Mouse (Mus musculus): Measurements from ENCODE around the gene Wrnip1.

The Wrnip1 gene

GRCm38 (mm10) chr13:32807624-32808023 is 5.8 kb downstream of the Wrnip1 start:
- DNase-seq (ENCODE audit: low read depth, low spot score) = no peak

DNA sequence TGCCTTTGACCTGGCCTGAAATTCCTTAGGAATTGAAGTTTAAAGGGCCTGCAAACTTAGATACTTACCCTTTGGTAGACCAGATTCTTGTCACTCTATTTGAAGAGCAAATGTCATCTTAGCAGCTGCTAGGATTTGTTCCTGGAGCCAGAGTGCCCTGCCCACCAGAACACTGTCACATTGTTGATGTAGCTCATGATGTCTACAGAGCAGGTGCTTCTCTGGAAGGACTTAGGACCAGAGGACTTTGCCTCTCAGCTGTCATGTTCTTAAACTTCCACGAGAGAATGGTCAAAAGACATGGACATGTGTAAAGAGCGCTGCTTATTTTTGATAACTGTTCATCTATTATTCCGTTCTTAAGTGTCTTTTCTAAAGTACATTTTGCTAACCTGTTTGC is 17.4 kb downstream of the Wrnip1 start:
- DNase-seq (ENCODE audit: low read depth, low spot score) = no peak

DNA sequence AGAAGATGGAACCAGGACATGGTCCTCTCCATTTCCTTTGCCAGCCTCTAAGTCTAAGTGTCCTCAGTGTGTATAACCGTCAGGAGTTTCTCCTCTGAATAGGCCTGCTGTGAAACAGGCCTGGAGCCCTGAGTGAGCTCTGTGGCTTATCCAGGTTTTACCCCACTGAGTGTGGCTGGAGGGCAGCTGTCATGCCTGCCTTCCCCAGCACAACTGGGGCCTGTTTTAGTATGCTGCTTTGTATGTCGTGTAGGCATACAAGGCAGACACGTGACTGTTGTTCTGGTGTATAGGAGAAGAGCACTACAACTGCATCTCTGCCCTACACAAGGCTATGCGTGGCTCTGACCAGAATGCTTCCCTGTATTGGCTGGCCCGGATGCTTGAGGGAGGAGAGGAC is 18.1 kb downstream of the Wrnip1 start:
- no peak for DNase-seq (ENCODE audit: low read depth, low spot score)

GRCm38 (mm10) chr13:32821671-32822070 is 19.8 kb downstream of the Wrnip1 start:
- DNase-seq (ENCODE audit: low read depth, low spot score) = no peak

GRCm38 (mm10) chr13:32823126-32823525 is 21.3 kb downstream of the Wrnip1 start:
- DNase-seq (ENCODE audit: low read depth, low spot score) = no peak

GRCm38 (mm10) chr13:32824377-32825330 is 22.8 kb downstream of the Wrnip1 start:
- no peak for DNase-seq (ENCODE audit: low read depth, low spot score)

DNA sequence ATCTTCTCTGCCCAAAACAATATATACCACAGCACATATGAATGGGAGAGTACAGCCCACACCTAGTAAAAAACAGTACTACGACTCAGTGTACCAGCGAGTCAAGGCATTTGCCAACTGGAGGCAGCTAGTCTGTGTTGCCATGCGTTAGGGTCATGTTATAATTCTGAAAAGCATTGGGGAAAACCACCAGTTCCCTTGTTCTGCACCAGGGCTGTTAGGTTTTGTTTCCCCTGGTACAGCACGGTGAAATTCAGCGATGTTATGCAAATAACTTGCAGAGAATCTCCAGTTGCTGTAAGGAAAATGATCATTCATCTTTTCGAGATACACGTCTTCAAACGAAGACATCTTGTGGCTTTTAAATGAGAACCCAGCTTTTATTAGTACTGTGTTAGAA is 23.7 kb downstream of the Wrnip1 start:
- DNase-seq (ENCODE audit: low read depth, low spot score) = no peak

GRCm38 (mm10) chr13:32827111-32827822 is 25.4 kb downstream of the Wrnip1 start:
- DNase-seq (ENCODE audit: low read depth, low spot score) = no peak

DNA sequence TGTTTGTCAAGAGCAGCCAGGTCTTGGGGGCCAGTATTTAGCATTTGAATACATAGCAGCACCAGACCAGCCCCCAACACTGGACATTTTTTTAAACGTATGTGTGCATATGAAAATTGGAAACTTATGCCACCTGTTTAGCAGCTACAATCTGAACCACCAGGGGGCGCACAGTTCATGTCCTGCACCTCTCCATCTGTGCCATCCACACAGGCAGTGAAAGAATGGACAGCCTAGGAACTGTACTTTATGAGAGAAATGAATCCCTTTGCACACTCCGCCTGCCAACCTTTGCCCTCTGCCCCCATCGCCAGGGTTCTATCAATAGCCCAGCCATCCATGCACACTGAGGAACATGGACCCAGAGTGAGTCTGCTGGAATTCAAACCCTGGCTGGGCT is 26.1 kb downstream of the Wrnip1 start:
- peak; percentile 24 for DNase-seq (ENCODE audit: low read depth, low spot score)

DNA sequence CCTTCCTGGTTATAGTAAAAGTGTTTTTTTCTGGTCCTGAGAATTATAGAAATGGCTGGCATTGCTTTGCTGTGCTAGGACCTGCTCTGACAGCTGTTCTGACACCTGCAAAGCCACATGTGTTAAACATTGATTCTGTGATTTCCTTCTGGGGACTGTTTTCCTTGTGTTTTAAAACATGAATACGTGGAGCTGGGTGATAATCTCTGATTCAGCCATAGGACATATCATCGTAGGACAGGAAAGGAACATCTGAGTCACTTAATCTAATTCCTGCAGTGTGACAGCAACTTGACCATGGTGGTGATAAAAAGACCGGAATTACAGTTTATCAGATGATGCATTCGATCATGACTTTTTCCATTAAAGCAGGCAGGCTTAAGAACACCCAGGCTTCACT is 27.0 kb downstream of the Wrnip1 start:
- DNase-seq (ENCODE audit: low read depth, low spot score) = no peak

- no peak for DNase-seq (ENCODE audit: low read depth, low spot score)
Measured at GRCm38 (mm10) chr13:32831505-32832273, 29.9 kb downstream of the Wrnip1 start.

- DNase-seq (ENCODE audit: low read depth, low spot score) = no peak
Measured at GRCm38 (mm10) chr13:32832776-32833175, 30.9 kb downstream of the Wrnip1 start.

DNA sequence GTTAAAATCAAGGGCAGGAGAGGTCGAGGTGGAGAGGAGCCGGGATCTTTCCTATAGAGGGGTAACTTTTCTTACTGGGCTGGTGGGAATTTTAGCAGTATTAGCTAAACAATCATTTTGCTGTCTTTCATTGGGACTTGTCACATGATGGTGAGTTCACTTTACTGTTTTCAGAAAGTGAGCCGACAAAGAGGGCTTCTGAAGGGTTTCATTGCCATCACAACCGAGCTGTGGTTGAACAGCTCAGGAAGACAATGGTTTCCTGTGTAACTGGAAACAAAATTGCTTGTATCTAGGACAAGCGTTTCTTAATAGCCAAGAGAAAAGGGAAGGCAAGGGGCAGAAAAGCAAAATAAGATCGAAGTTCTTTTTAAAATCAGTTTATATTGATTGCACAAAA is 31.4 kb downstream of the Wrnip1 start:
- no peak for DNase-seq (ENCODE audit: low read depth, low spot score)

DNA sequence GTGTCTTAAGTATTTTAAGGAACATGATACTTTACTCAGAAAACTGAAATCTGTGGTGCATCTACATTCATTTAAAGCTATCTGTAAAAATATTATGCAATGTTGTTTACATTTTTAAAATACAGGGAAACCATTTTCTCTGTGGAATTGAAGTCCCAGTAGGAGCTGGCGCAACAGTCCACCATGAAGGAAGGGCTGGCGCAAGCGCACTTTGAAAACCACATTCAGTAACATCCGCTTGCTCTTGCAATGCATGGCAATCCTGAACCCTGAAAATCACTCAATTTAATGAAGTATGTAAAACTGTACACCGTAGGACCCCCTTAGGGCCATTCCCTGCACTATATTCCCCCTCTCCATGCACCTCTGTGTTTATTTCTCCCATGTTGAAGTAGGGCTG is 32.7 kb downstream of the Wrnip1 start:
- DNase-seq (ENCODE audit: low read depth, low spot score) = no peak

DNA sequence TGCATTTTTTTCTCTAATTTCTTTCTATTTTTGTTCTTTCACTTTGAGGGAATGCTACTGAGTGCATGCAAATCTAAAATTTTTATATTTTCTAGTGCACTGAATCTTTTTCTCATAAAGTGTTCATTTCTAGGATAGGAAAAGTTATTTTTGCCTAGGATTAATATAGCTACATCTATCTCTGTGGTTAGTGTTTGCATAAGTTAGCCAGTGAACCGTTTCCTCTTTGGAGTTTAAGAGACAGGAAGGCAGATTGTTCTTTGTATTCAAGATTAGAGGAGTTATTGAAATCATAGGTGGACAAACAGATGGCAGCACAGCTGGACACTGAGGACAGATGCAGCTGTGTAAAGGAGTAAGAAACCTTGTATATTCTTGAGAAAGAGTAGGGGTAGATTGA is 37.5 kb downstream of the Wrnip1 start:
- DNase-seq (ENCODE audit: low read depth, low spot score) = no peak

DNA sequence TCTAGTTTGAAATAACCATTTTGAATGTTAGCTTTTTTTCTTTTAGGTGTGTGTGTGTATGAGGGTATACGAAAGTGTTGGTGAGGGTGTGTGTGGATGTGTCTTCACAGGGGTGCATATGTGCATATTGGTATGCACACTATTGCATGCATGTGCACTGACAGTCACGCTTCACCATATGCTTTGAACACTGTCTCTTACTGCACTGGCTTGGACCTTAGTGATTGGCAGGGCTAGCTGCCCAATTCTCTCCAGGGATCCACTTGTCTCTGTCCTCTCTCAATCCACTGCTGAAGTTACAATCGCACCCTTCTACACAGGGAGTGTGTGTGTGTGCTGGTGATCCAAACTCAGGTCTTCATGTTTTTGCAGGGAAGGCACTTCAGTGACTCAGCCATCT is 39.5 kb downstream of the Wrnip1 start:
- no peak for DNase-seq (ENCODE audit: low read depth, low spot score)

- no peak for DNase-seq (ENCODE audit: low read depth, low spot score)
Measured at GRCm38 (mm10) chr13:32846221-32846620, 44.4 kb downstream of the Wrnip1 start.

- no peak for DNase-seq (ENCODE audit: low read depth, low spot score)
Measured at GRCm38 (mm10) chr13:32849092-32849491, 47.3 kb downstream of the Wrnip1 start.

DNA sequence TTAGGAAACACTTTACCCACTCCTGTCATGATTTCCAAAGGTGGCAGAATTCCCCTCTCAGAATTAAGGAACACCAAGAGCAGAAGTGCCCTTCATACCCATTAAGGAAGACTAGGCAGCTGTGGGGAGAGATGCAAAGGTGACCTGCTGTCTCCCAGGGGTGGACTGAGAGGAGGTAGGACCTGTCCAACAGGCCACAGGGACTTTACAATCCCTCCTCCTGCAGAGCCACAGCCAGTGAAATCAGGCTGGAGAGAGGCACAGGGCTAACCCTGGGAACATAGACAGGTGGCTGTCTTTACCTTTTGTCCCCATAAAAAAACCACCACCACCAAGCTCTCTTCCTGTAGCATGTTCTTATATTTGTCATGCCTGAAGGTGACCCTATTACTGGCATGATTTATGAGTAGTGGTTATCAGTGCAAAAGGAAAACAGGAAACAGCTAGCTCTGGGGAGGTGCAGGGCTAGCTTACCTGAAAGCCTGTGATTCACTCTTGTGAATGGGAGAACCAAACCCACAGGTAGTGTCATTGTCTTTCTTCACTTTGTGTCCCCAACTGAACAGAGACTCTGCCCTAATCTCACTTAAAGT is 47.8 kb downstream of the Wrnip1 start:
- no peak for DNase-seq (ENCODE audit: low read depth, low spot score)

DNA sequence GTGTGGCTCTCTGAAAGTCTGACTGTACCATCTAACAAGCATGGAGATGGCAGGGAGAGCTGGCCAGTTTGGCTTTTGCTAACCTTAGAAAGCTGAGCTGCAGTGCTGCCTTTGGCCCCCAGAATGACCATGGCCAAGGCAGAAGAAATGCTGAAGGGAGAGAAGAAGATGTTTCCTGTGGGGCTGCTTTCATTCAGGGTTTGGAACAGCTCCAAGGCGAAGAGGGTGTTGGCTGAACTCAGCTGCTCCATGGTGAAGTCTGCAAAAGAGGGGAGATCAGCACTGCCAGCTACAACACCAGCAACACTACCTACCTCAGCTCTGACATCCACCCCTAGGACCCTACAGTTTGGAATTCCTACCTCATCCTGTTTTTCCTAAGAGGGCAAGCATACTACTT is 48.3 kb downstream of the Wrnip1 start:
- no peak for DNase-seq (ENCODE audit: low read depth, low spot score)

- no peak for DNase-seq (ENCODE audit: low read depth, low spot score)
Measured at GRCm38 (mm10) chr13:32850668-32851404, 49.0 kb downstream of the Wrnip1 start, which contains the start of gene Serpinb1a. Gene Serpinb1a, minus strand, starts transcription at chr13:32851185.
